Mouse (Mus musculus): ENCODE results near the gene E330021D16Rik.
"Not testable (repeated sequence)": the region's sequence is repeated elsewhere in the genome, so short reads cannot be mapped to it uniquely, and the experiment has no call there.

Gene E330021D16Rik

DNA sequence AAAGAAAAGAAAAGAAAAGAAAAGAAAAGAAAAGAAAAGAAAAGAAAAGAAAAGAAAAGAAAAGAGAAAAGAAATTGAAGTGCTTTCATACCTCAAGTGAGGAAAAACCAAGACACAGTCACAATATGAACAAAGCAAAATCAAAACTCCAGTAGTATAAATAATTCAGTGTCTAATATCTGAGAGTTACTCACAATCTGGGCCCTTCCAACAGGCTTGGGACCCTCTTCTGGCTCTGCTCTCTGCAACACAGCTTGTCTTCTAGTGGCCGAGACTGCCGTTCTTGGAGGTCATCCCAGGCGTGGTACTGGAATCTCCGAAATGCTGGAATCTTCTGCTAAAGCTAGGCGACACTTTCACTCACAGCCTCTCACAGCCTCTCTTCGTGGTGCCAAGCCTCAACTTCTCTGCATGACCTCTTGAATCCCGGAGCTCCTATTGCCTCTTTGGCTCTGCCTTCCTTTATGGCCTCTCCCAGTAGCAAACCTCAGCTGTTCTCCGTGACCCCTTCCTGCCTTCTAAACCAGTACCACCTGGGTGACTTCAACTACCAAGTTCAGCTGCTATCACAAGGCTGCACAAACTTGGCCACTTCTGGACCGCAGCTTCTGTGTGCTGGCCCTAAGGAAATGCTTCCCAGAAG, at the start of gene E330021D16Rik:
Gene E330021D16Rik (minus strand): TSS at position 437 of the 643 bp plus-strand sequence.
- no peak for DNase-seq (ENCODE audit: low spot score in 2 of 2)

DNA sequence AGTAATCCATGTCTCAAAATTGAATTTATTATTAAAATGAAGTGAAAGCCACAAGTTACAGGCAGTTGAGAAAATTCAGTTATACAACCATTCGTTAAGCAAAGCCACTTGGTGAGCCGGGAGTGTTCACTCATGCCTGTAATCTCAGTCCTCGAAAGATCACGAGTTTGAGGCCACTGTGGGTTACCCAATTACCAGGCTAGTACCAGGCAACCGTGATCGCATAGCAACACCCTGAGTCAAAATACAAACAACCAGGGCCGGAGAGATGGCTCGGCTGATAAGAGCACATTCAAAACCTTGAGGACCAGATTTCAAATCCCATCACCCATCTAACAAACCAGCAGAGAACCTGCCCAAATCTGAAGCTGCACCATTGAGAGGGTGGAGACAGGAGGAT, 49.7 kb upstream of the E330021D16Rik start:
- DNase-seq (ENCODE audit: low spot score in 2 of 2), result peak; percentile 26 to 49

GRCm38 (mm10) chr6:136464121-136464621, 48.8 kb upstream of the E330021D16Rik start:
- no peak for DNase-seq (ENCODE audit: low spot score in 2 of 2)

- DNase-seq (ENCODE audit: low spot score in 2 of 2), result no peak
Measured at GRCm38 (mm10) chr6:136463491-136463890, 48.1 kb upstream of the E330021D16Rik start.

DNA sequence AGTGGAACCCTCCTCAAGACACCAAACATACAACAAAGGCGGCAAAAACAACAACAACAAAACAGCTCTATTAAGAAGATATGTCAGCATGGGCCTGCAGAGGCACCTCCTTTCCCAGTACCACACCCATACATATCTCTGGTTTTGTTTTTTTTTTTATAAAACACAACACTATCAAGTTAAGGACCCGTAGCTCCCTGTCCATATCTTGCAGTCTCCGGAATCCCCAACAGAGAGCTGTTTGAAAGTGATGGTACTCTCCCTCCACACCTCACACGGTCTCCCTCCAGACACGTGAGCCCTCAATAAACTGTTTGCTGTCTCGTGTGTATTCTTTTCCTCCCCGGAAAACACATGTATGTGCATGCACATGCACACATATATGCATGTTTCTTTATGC, 43.8 kb upstream of the E330021D16Rik start:
- no peak for DNase-seq (ENCODE audit: low spot score in 2 of 2)

DNA sequence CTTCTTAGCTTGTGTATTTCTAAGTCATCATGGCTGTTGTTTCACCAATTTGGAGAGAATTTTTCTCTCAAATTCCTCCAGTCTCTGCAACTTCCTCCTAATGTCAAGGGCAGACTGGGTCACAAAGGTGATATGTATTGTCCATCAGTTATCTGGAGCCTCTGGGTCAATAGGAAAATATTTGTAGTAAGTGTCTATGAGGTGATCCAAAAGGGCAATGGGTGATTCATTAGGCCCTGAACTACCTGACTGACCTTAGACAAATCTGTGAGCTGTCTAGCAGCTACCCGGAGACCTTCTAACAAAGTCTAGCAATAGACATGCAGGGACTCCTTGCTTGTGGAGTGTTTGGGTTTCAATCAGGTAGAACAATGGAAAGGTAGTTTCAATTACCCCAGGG, 40.9 kb upstream of the E330021D16Rik start:
- DNase-seq (ENCODE audit: low spot score in 2 of 2), result no peak

- DNase-seq (ENCODE audit: low spot score in 2 of 2), result no peak
Measured at GRCm38 (mm10) chr6:136455696-136456095, 40.3 kb upstream of the E330021D16Rik start.

DNA sequence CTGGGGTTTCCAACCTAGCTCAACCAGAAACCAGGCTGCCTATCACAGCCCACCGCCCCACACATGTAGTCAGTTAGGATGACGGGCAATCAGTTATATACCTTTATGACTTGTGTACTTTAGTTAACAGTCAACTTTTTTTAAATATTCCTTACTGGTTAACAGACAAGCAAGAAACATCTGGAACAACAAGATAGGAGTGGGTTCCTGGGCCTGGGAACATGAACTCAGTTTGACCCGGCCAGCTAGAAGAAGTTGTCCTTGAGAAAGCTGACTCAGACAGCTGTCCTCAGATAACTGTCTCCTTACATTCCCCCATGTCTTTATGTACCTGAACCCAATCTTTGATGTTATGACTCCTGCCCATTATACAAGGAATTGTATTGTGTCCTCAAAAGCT, 37.3 kb upstream of the E330021D16Rik start:
- DNase-seq (ENCODE audit: low spot score in 2 of 2), result no peak

GRCm38 (mm10) chr6:136450863-136451262, 35.5 kb upstream of the E330021D16Rik start:
- DNase-seq (ENCODE audit: low spot score in 2 of 2), result no peak

- DNase-seq (ENCODE audit: low spot score in 2 of 2), result no peak
Measured at GRCm38 (mm10) chr6:136449930-136450329, 34.6 kb upstream of the E330021D16Rik start.

- DNase-seq (ENCODE audit: low spot score in 2 of 2), result no peak
Measured at GRCm38 (mm10) chr6:136449270-136449692, 33.9 kb upstream of the E330021D16Rik start.

DNA sequence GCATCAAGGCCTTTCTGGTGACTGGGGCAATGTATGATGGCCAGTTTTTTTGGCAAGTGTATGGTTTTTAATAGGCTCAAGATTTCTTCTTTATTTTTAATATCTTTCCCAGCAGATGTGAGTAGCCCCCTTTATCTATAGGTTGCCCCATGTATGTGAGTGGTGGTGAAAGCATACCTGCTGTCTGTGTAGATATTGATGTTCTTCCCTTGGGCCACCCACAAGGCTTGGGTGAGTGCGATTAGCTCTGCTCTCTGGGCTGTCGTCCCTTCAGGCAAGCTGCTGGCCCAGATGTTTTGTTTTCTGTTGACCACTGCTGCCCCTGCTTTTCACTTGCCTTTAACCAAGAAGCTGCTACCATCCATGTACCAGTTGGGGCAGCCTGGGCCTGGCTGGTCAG, 23.8 kb upstream of the E330021D16Rik start:
- DNase-seq (ENCODE audit: low spot score in 2 of 2), result not testable (repeated sequence)

- not testable (repeated sequence) for DNase-seq (ENCODE audit: low spot score in 2 of 2)
Measured at GRCm38 (mm10) chr6:136436151-136436550, 20.8 kb upstream of the E330021D16Rik start.

DNA sequence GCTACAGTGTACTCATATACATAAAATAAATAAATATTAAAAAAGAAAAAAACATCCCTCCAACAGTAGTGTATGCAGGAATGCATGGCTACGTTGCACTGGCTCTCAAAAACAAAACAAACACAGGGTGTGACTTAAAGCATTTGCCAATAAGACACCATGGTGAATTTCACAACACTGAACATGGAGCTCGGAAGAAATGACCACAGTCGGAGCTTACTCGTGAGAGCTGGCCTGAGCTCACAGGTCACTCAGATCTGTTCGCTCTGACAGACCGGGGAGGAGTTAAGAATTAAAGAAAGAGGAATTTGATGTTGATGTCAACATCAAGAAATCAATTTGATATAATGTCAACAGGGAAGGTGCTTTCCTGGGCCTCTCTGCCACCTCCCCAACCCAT, 18.2 kb upstream of the E330021D16Rik start:
- DNase-seq (ENCODE audit: low spot score in 2 of 2), result no peak

GRCm38 (mm10) chr6:136431896-136432248, 16.5 kb upstream of the E330021D16Rik start:
- DNase-seq (ENCODE audit: low spot score in 2 of 2), result no peak

DNA sequence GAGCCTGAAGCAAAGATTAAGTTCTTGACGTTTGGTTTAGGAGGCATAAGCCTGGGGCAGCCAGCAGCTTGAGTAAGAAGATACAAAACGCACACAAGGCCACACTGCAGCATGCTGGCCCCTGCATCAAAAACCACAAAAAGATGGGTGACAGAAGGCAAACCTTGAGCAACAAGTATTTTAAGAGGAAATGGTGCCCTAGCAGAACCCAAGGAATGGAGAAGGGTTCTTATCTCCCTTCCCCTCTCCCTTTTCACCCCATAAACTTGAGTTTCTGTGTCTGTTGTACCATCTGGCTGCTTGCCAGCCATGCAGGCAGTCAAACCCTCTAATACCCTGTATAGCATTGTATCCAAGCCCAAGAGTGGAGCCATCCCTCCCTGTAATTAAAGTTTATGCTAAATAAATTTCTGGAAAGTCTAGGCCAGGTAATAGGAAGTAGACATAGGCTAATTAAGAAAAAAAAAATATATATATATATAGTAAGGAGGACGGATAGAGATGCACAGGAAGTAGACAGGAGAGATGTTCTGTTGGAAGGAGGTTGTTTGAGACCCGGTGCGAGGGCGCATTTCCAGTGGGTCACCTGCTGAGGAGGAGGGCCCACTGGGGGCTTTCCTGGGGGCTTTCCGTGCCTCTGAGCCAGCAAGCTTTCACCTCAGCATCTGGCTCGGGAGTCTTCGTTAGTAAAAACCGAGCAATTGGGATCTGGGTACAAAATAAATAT, 16.0 kb upstream of the E330021D16Rik start:
- no peak for DNase-seq (ENCODE audit: low spot score in 2 of 2)

GRCm38 (mm10) chr6:136429441-136429840, 14.1 kb upstream of the E330021D16Rik start:
- no peak for DNase-seq (ENCODE audit: low spot score in 2 of 2)

DNA sequence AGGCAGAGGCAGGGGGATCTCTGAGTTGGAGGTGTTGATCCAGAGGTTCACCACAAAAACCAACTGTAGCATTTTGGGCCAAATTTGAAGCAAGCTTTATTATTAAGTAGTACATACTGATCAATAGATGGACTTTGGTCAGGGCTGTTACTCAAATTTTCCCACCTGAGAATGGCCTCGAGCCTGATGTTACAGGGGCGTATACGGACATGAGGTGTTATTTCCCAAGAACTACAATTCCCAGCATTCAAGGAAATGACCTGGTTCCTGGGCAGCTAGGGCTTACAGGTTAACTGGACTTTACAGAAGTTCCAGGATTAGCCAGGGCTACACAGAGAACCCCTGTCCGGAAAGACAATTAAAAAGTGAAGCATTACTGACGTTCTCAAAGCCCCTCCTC, 13.0 kb upstream of the E330021D16Rik start:
- DNase-seq (ENCODE audit: low spot score in 2 of 2), result no peak

GRCm38 (mm10) chr6:136427240-136427639, 11.9 kb upstream of the E330021D16Rik start:
- peak in 1 of 2 experiments; percentile 65 for DNase-seq (ENCODE audit: low spot score in 2 of 2)

DNA sequence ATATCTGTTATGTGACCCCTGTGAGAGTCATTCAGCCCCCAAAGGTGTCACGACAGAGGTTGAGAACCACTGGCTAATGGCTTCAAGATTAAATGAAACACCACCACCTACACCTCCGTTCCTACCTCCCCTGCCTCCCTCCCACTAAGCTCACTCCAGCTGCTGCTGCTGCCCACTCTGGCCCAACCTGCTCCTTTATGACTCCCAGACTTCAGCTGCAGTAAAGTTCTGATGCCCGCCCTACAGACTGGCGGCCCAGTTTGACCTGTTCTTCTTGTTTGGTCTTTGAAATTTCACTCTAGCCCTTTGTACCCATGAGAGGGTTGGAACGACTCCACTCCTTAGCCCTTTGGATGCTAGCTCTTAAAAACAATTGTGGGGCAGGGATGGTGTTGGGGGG, 10.6 kb upstream of the E330021D16Rik start:
- peak in 1 of 2 experiments; percentile 13 for DNase-seq (ENCODE audit: low spot score in 2 of 2)

- no peak for DNase-seq (ENCODE audit: low spot score in 2 of 2)
Measured at GRCm38 (mm10) chr6:136424166-136424565, 8.8 kb upstream of the E330021D16Rik start.

GRCm38 (mm10) chr6:136423201-136423600, 7.8 kb upstream of the E330021D16Rik start:
- DNase-seq (ENCODE audit: low spot score in 2 of 2), result no peak
